Mouse (Mus musculus) heart, postnatal 0 days (tissue): ENCODE results near the gene Mr1.
A peak's percentile ranks its signal among the peaks of the same experiment; 100 is the strongest.

Experiments used
- CTCF ChIP-seq: IDR thresholded peaks from 2 replicates; pipeline ENCODE4 v1.5.1; 2016; ENCODE audit warnings: antibody characterized with exemption, control low read depth, low read depth
- EP300 ChIP-seq: IDR thresholded peaks from 2 replicates; pipeline ENCODE4 v1.6.1; 2016; ENCODE audit warnings: antibody characterized with exemption, low read depth

GRCm38 (mm10) chr1:155083271-155084265, 63.0 kb downstream of the Mr1 start:
- no peak for TF ChIP-seq CTCF
- peak; percentile 87; the same call in 1 of the 2 replicates for TF ChIP-seq EP300
